Mouse (Mus musculus) ES-Bruce4 (cell line): Measurements from ENCODE around the gene Cacna1e.

Experiments
- CTCF ChIP-seq: IDR thresholded peaks from one replicate; pipeline ENCODE4 v1.8.1; 2011; ENCODE audit warnings: low read depth, low read length
- EP300 ChIP-seq: IDR thresholded peaks from 2 replicates; pipeline ENCODE4 v1.6.1; 2011; ENCODE audit warnings: low read depth, low read length; ENCODE audit not compliant: insufficient read depth
- POLR2A ChIP-seq: IDR thresholded peaks from one replicate; pipeline ENCODE4 v1.8.1; 2011; ENCODE audit warnings: low read length; ENCODE audit not compliant: insufficient read depth

- no peak for TF ChIP-seq POLR2A
- no peak for TF ChIP-seq CTCF
- no peak for TF ChIP-seq EP300
Measured at GRCm38 (mm10) chr1:154520715-154521114, 363.6 kb downstream of the Cacna1e start.
